Mouse (Mus musculus) adrenal gland, adult 18-20 months (tissue): ENCODE results near the gene Utp18. TPM values are rescaled to one million over a fixed set of nuclear protein-coding genes. Genes with fewer than 3 reads are reported as not detected.
"Not testable (repeated sequence)": the region's sequence is repeated elsewhere in the genome, so short reads cannot be mapped to it uniquely, and the experiment has no call there.

Experiments
- DNase-seq, 2 experiments: peaks; one replicate each; pipeline ENCODE4 v3.0.0; 2021 to 2022; ENCODE audit warnings: low spot score in 2 of 2
- long read RNA-seq, 2 experiments: library from polyadenylated mRNA; stranded (forward); transcript quantifications; one replicate each; pipeline ENCODE4 v2.0.0; 2021
- total RNA-seq, 2 experiments: library from RNA; stranded (reverse); gene quantifications; 1 replicate in 1 of 2; 2 replicates in 1 of 2; pipeline ENCODE4 v1.2.3; 2021

The Utp18 gene
- 10 to 100 TPM; 19.2 to 23.4 TPM for total RNA-seq
- long read RNA-seq, experiment 1, transcript Utp18-201 (14 exons, 2,613 nt), result major isoform, 24 of 32 reads
- long read RNA-seq, experiment 1, partial matches to known transcripts, result 4 of 32 reads
- long read RNA-seq, experiment 1, other reads (novel, unspliced or antisense), result 4 of 32 reads
- long read RNA-seq, experiment 2, transcript Utp18-201 (14 exons, 2,613 nt), result major isoform, 74 of 83 reads
- long read RNA-seq, experiment 2, partial matches to known transcripts, result 3 of 83 reads
- long read RNA-seq, experiment 2, other reads (novel, unspliced or antisense), result 6 of 83 reads

- peak; percentile 99 for DNase-seq
Observed at GRCm38 (mm10) chr11:93885572-93886410, at the start of gene Utp18, which contains the start of gene Mbtd1. TSS of gene Utp18 (minus strand) at chr11:93885766. TSS of gene Mbtd1 (plus strand) at chr11:93885852.

GRCm38 (mm10) chr11:93929106-93929505, 43.5 kb upstream of the Utp18 start:
- no peak for DNase-seq

- DNase-seq, result not testable (repeated sequence)
Observed at GRCm38 (mm10) chr11:93915019-93915418, 29.5 kb upstream of the Utp18 start.

GRCm38 (mm10) chr11:93911603-93912002, 26.0 kb upstream of the Utp18 start:
- DNase-seq, result no peak

GRCm38 (mm10) chr11:93908829-93909228, 23.3 kb upstream of the Utp18 start:
- no peak for DNase-seq

GRCm38 (mm10) chr11:93907839-93908238, 22.3 kb upstream of the Utp18 start:
- DNase-seq, result no peak

GRCm38 (mm10) chr11:93906834-93907233, 21.3 kb upstream of the Utp18 start:
- no peak for DNase-seq

GRCm38 (mm10) chr11:93897732-93898131, 12.2 kb upstream of the Utp18 start:
- DNase-seq, result no peak

- no peak for DNase-seq
Observed at GRCm38 (mm10) chr11:93887080-93887447, 1.5 kb upstream of the Utp18 start.

- peak in 1 of 2 experiments; percentile 10 for DNase-seq
Observed at GRCm38 (mm10) chr11:93886411-93887079, 979 bp upstream of the Utp18 start.

GRCm38 (mm10) chr11:93884901-93885571, 530 bp downstream of the Utp18 start:
- DNase-seq, result peak in 1 of 2 experiments; percentile 64

- no peak for DNase-seq
Observed at GRCm38 (mm10) chr11:93884068-93884467, 1.5 kb downstream of the Utp18 start.

- no peak for DNase-seq
Observed at GRCm38 (mm10) chr11:93862638-93863037, 22.9 kb downstream of the Utp18 start.

GRCm38 (mm10) chr11:93862045-93862623, 23.4 kb downstream of the Utp18 start:
- DNase-seq, result no peak

GRCm38 (mm10) chr11:93861193-93861592, 24.4 kb downstream of the Utp18 start:
- no peak for DNase-seq

GRCm38 (mm10) chr11:93860540-93861172, 24.9 kb downstream of the Utp18 start:
- DNase-seq, result no peak

GRCm38 (mm10) chr11:93856284-93856955, 29.1 kb downstream of the Utp18 start:
- peak; percentile 59 to 69 for DNase-seq

- DNase-seq, result no peak
Observed at GRCm38 (mm10) chr11:93852546-93852945, 33.0 kb downstream of the Utp18 start.

- no peak for DNase-seq
Observed at GRCm38 (mm10) chr11:93847342-93847741, 38.2 kb downstream of the Utp18 start.

- DNase-seq, result no peak
Observed at GRCm38 (mm10) chr11:93835800-93836199, 49.8 kb downstream of the Utp18 start.
